Mouse (Mus musculus) brain, adult 10 weeks (tissue): Measurements from ENCODE around the gene Prrxl1. TPM values are rescaled to one million over a fixed set of nuclear protein-coding genes. Genes with fewer than 3 reads are reported as not detected.

Source experiments
- polyA plus RNA-seq: library from polyadenylated mRNA; stranded (reverse); fragments of 350-450 nt; fragmentation: Illumina TruSeq; extraction: RNeasy Lipid Tissue Mini Kit (QIAGEN cat#74804); gene quantifications from one replicate; pipeline ENCODE4 v1.2.3, GENCODE M21; 2015; ENCODE audit warnings: low read depth, low replicate concordance

Prrxl1 gene
- polyA plus RNA-seq: not detected

GRCm38 (mm10) chr14:32599290-32600041 lies at the start of gene Prrxl1:
Gene Prrxl1 (plus strand): TSS chr14:32599407.

DNA sequence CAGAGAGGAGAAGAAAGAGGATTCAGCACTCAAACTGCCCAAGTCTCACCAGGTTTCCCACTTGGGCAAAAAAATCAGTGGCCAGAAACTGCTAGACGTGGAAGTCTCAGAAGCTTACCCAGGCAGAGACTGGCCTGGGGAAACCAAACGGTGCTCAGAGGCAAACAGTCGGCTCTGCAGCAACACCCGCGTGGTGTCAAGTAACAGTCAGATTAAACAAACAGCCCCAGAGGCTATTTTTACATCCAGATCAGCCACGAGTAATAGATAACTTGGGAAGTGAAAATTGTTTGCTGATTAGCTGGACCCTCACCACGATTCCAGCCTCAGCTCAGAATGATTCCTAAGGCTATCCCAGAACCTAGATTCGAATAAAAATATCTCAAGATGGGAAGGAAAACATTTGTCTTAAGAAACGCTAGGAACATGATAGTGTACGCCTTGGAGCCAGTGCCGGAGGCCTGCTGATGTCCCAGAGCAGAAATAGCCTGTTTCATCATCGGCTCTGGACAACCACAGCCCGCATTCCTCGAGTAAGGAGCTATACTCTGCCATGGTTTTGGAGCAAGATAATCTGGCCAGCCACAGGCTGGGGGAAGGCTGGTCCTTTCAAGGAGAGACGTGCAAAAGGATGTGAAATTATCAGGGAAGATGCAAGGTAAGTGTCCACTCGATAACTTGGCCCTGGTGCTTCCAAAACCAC lies 86.1 kb downstream of the Prrxl1 start, which contains the start of gene 3425401B19Rik:
Gene 3425401B19Rik, minus strand, starts transcription at position 170 of the 703 bp plus-strand sequence.

Other genes with a start within 250 kb of the Prrxl1 start
- 1.8 TPM for gene 1700024G13Rik, start 211.0 kb upstream of the Prrxl1 start, polyA plus RNA-seq
- 1.3 TPM for gene Slc18a3, start 134.6 kb upstream of the Prrxl1 start, polyA plus RNA-seq
- 3.2 TPM for gene Chat, start 133.4 kb upstream of the Prrxl1 start, polyA plus RNA-seq
- 9.5 TPM for gene Ercc6, start 85.9 kb upstream of the Prrxl1 start, polyA plus RNA-seq
- 0.07 TPM for gene 3425401B19Rik, start 85.9 kb downstream of the Prrxl1 start, polyA plus RNA-seq
- 1.7 TPM for gene Tmem273, start 186.6 kb downstream of the Prrxl1 start, polyA plus RNA-seq
- gene Fam170b, start 234.6 kb downstream of the Prrxl1 start, polyA plus RNA-seq: not detected